Mouse (Mus musculus): Measurements from ENCODE around the gene Ankrd13b.

DNA sequence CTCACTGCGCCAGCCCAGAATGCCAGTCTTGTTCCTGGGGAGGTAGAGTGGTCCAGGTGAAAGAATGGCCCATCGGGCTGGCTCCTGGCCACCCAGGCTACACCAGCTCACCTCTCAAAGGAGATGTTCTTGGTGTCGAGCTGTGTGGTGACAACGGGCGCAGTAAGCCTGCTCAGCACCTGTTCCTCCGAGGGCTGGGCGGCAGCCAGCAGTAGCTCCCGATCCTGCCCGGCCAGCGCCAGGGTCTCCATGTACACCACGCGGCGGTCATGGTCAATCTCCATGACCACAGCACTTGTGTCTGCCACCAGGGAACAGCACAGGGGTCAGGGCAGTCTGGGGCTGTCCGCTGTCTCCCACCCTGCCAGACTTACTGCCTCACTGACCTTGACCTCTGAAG is 13.3 kb downstream of the Ankrd13b start:
- TF ChIP-seq SIN3A (IDR thresholded peaks at IDR 0.05; ENCODE audit: low read length) (no peak), POLR2A (IDR thresholded peaks at IDR 0.05; ENCODE audit: low read depth, low read length) (no peak), EP300 (IDR thresholded peaks at IDR 0.05; ENCODE audit: low read length) (no peak)
